Mouse (Mus musculus): Measurements from ENCODE around the gene Plbd2.

DNA sequence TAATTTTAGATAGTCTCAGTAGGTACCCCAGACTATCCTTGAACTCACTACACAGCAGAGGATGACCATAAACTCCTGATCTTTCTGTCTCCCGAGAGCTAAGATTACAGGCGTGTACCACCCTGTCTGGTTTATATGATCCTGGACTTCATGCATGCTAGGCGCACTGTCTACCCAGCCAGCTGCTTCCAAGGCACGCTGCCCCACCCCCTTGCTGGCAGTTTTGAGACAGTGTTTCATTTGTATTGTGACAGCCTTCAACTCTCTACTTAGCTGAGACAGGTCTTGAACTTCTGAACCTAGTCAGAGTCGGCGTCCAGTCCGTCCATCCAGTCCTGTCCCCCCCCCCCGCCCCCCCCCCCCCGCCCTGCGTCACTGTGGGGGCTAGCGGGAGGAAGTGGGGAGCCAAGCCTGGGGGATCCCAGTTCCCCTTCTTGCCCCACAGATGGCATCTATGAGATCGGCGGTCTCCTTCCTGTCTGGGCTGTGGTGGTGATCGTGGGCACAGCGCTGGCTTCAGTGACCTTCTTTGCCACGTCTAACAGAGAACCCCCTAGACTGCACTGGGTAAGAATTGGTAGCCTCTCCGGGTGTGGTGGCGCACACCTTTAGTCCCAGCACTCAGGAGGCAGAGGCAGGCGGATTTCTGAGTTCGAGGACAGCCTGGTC, 24.0 kb upstream of the Plbd2 start:
- no peak for TF ChIP-seq CTCF (IDR thresholded peaks at IDR 0.05; ENCODE audit: low read depth)
- TF ChIP-seq EP300 (IDR thresholded peaks at IDR 0.05; ENCODE audit: low read depth), result no peak
